Mouse (Mus musculus) liver, embryonic 16.5 days (tissue): ENCODE data around the gene Klf7. TPM values are rescaled to one million over a fixed set of nuclear protein-coding genes. Genes with fewer than 3 reads are reported as not detected.

ENCODE experiments used
- ATAC-seq: fragments of 200-750 bp; cut with Nextera tagmentation; 2 replicates; pipeline ENCODE4 v1.8.0; 2017; ENCODE audit warnings: low read depth, mild to moderate bottlenecking, moderate number of reproducible peaks, moderate library complexity
- H3K27ac ChIP-seq: fragments of 300-500 bp; sonication (generic); 2 replicates; pipeline ENCODE4 v1.5.1; 2014; ENCODE audit warnings: mild to moderate bottlenecking, low read length
- H3K27me3 ChIP-seq: fragments of 300-500 bp; sonication (generic); 2 replicates; pipeline ENCODE4 v1.6.1; 2014; ENCODE audit warnings: low read depth, low read length, mixed read lengths; ENCODE audit not compliant: control insufficient read depth, insufficient read depth
- H3K36me3 ChIP-seq: fragments of 300-500 bp; sonication (generic); 2 replicates; pipeline ENCODE4 v1.6.1; 2014; ENCODE audit warnings: mild to moderate bottlenecking; ENCODE audit not compliant: control insufficient read depth, insufficient read depth
- H3K4me1 ChIP-seq: fragments of 300-500 bp; sonication (generic); 2 replicates; pipeline ENCODE4 v1.6.1; 2014; ENCODE audit warnings: low read depth, low read length, mixed read lengths; ENCODE audit not compliant: control insufficient read depth
- H3K4me2 ChIP-seq: fragments of 300-500 bp; sonication (generic); 2 replicates; pipeline ENCODE4 v1.6.1; 2014; ENCODE audit warnings: low read depth, low read length, mixed read lengths
- H3K4me3 ChIP-seq: fragments of 300-500 bp; sonication (generic); 2 replicates; pipeline ENCODE4 v1.5.1; 2014; ENCODE audit warnings: low read depth, mild to moderate bottlenecking, low read length
- H3K9ac ChIP-seq: fragments of 300-500 bp; sonication (generic); 2 replicates; pipeline ENCODE4 v1.6.1; 2014; ENCODE audit warnings: low read depth, low read length
- H3K9me3 ChIP-seq: fragments of 300-500 bp; sonication (generic); replicated peaks from 2 replicates; pipeline ENCODE4 v1.6.1; 2016; ENCODE audit warnings: low read length; ENCODE audit not compliant: control insufficient read depth
- WGBS: fragments of 180-500 bp; shearing (Covaris S2); extraction: QIAGEN DNeasy Blood & Tissue Kit; methylation state at CpG from one replicate; pipeline ENCODE4 v1.1.7; 2014; ENCODE audit not compliant: insufficient replicate concordance; 5-methylcytosine and 5-hydroxymethylcytosine counted together
- polyA plus RNA-seq: library from polyadenylated mRNA; unstranded; fragments of >200 nt; fragmentation: Nextera tagmentation; extraction: Ambion mirVana; gene quantifications from 2 replicates; pipeline ENCODE4 v1.2.1, GENCODE M21; 2015

Gene Klf7
- polyA plus RNA-seq, 1 experiment from 2014 or later, result 7.8 TPM

DNA sequence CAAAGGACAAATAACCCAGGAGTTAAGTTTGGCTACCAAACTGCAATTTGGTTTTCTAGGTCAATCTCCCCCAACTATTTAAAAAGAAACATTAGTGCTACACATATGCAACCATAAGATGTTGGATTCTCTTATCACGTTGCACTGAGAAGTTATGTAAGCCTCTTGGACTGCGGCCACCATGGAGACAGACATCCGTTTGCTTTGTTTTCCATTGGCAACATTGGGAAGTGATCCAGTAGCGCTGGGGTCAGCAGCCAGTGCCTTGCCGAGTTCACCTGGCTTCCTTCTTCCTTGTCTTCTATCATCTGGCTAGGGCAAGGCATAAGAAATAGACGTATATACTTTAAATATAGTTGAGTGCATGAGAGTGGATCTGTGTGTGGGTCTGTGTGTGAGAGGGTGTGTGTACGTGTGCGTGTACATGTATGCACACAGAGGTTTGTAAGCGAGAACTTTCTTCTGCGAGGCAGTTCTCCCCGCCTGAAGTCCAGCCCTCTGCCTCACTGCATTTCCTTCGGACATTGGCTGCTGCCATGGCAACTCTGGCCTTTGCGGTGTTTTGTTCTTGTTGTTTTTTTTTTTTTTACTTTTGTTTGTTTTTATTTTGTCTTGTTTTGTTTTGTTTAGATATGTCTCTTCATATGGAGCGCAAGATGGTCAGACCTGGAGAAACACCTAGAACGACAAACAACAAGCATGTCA lies 86.8 kb downstream of the Klf7 start:
- Histone ChIP-seq H3K4me2 (no peak overlapping the region), H3K4me3 (no peak overlapping the region), H3K9ac (no peak overlapping the region), H3K36me3 (no peaks in the 10 kb centered on the region), H3K27ac (no peak overlapping the region), H3K27me3 (no peaks in the 10 kb centered on the region), H3K4me1 (no peaks in the 10 kb centered on the region; the same call in 1 of the 2 replicates), H3K9me3 (no peaks in the 10 kb centered on the region)
- 0 out of 2 replicates have a peak, but pooled peaks have one; percentile 20 for ATAC-seq
- WGBS, result 72% methylated on average over 15 of the region's 15 CpGs

DNA sequence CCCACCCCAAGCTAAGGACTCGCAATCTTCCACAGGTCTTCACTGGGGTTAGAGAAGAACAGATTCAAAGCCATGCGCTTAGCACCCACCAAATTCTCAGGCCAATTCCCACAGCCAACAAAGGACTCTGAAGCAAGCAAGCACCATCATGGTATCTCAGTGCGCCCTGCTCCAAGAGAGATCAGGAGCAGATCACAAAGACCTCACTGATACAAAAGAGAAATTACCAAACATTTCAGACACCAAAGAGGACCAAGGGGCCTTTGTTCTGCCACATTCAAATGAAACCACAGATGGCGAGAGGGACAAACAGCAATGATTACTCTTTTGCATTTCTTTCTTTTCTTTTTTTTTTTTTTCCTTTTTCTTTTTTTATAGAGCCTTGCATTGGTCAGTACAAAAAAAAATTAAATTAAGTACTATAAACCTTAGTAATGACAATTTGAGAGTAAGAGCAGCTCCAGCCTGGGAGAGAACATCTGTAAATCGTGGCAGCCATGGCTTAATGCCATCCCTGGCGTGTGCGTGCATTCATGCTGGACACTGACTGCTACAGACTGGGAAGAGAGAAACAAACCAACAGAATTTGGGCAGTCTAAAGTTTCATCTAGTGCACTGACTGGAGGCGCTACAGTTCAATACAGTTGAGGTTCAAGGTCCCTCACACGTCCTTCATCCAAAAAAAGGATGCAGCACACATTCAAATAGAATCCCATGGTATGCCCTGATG lies 89.4 kb downstream of the Klf7 start:
- H3K4me2 ChIP-seq, result no peak overlapping the region
- H3K9me3 ChIP-seq, result no peaks in the 10 kb centered on the region
- H3K9ac ChIP-seq, result no peak overlapping the region
- H3K27ac ChIP-seq, result no peak overlapping the region
- 68% methylated on average over 9 of the region's 9 CpGs for WGBS
- no peaks in the 10 kb centered on the region; the same call in 1 of the 2 replicates for H3K4me1 ChIP-seq
- no peak overlapping the region for H3K4me3 ChIP-seq
- no peak for ATAC-seq
- no peaks in the 10 kb centered on the region for H3K36me3 ChIP-seq
- H3K27me3 ChIP-seq, result no peaks in the 10 kb centered on the region

DNA sequence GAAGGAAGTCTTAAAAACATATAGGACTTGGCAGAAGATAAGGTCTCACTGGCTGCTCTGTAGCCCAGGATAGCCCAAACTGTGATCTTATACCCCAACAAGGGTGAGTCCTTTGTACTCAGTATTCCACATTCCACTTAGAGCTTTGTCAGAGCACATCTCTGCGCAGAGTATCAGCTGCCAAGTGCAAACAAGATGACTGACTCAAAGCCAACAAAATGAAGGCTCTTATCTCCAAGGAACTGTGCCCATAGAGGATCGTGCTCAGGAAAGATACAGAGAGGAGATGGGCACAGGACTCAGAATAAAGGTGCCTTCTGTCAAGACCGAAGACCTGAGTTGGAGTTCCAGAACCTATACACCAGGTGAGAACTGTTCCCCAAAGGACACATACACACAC lies 100.1 kb downstream of the Klf7 start:
- Histone ChIP-seq H3K4me2 (no peak overlapping the region), H3K27ac (no peak overlapping the region), H3K27me3 (no peaks in the 10 kb centered on the region), H3K36me3 (no peaks in the 10 kb centered on the region), H3K9me3 (no peaks in the 10 kb centered on the region), H3K4me1 (no peaks in the 10 kb centered on the region), H3K9ac (no peak overlapping the region), H3K4me3 (no peak overlapping the region)
- ATAC-seq, result no peak
- 51% methylated on average over 3 of the region's 3 CpGs for WGBS

DNA sequence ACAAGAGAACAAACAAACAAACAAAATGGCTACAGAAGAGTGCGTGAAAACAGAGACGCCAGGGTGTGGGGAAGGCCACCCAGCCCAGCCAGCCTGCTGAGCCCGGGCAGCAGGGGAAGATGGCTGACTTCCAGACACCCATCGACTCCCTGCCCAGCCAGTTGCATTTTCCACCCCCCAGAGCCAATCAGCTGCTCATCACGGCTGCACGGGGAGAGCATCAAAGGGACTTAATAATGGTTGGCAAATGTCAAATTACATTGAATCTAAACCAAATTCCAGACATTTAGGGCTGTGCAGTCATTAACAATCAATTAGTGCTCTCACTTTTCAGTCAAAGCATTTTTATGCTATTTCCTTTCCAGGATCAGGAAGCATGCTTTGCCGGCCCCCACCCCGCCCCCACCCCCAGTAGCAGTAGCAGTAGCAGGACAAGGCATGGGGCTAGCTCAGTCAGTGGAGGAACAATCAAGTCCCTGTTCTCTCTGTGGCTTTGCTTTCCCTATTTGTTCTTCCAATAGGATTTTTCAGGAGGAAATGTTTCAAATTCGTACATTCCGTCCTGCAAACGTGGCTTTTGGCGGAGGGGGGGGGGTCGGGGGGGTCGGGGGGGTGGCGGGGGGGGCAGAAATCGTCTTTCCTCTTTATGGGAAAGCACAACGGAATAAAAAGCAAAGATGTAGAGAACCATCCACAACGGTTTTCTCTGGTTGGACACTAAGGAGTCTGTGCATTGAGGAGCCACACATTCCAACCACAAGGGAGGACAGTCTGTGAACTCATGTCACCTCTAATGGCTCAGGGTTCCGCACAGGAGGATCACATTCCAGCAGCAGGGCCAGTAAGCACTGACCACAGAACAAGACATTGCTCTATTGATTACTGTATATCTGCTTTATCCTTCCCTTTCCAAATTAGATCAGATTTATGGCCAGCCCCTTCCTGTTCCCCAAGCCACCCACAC lies 101.1 kb downstream of the Klf7 start:
- no peak for ATAC-seq
- WGBS, result 20% methylated on average over 19 of the region's 19 CpGs
- H3K27ac ChIP-seq, result no peak overlapping the region
- H3K36me3 ChIP-seq, result no peaks in the 10 kb centered on the region
- no peaks in the 10 kb centered on the region for H3K9me3 ChIP-seq
- H3K9ac ChIP-seq, result no peak overlapping the region
- no peaks in the 10 kb centered on the region for H3K27me3 ChIP-seq
- H3K4me3 ChIP-seq, result no peak overlapping the region
- no peak overlapping the region for H3K4me2 ChIP-seq
- H3K4me1 ChIP-seq, result no peaks in the 10 kb centered on the region

DNA sequence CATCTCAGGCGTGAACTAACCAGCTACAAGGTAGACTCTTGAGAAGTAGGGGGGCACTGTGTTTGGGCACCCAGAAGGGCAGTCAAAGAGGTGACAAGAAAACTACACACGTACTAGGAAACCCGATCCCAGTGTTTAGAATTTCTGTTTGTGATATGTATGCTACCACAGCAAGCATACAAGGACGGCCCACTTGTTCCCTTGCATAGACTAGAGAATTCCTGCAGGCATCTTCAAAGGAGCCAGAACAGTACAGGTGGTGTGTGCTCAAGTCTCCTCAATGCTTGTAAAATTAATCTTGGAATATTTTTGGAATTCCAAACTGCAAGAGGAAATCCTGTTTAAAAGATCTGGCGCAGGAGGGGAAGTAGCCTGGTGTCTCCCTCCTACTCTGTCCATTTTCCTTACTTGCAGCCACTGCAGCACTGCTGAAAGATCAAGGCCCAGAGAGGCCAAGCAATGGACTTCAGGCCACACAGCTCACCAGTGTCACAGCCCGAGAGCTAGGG lies 102.9 kb downstream of the Klf7 start:
- WGBS, result 30% methylated on average over 6 of the region's 6 CpGs
- Histone ChIP-seq H3K36me3 (no peaks in the 10 kb centered on the region), H3K27me3 (no peaks in the 10 kb centered on the region), H3K9ac (no peak overlapping the region), H3K4me2 (no peak overlapping the region), H3K4me3 (no peak overlapping the region), H3K4me1 (no peaks in the 10 kb centered on the region), H3K9me3 (no peaks in the 10 kb centered on the region), H3K27ac (no peak overlapping the region)
- ATAC-seq, result no peak

DNA sequence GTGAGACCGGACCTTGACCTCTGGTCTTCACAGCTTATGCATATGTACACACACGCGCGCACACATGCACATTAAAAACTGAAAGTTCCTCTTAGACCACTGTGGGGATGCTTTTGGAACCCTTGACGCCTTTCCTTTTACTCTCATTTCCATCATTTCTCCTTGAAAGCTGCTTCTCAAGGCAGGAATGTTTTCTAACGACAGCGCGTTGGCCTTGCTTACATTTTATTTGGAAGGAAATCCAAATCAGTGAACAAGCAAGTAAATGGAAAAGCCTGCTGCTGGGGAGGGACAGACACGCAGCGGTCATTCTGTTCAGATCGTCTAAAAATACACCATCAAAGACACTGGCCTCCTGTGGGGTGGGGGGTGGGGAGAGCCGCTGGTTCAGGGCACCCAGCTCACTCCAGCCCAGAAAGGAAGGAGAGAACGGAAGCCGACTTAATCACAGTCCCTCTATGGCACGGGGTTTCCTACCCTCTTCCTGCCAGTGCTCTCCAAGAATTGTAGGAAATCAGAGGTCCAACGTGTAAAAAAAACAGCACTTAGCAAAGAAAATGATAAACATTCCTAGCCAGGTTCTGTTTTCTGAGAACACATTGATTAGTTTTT lies 103.5 kb downstream of the Klf7 start:
- no peak overlapping the region for H3K27ac ChIP-seq
- no peak for ATAC-seq
- H3K4me2 ChIP-seq, result peak overlapping the region; percentile 37
- H3K4me1 ChIP-seq, result no peaks in the 10 kb centered on the region
- 22% methylated on average over 16 of the region's 16 CpGs for WGBS
- H3K27me3 ChIP-seq, result no peaks in the 10 kb centered on the region
- H3K9me3 ChIP-seq, result no peaks in the 10 kb centered on the region
- no peak overlapping the region for H3K9ac ChIP-seq
- H3K36me3 ChIP-seq, result no peaks in the 10 kb centered on the region
- H3K4me3 ChIP-seq, result no peak overlapping the region

DNA sequence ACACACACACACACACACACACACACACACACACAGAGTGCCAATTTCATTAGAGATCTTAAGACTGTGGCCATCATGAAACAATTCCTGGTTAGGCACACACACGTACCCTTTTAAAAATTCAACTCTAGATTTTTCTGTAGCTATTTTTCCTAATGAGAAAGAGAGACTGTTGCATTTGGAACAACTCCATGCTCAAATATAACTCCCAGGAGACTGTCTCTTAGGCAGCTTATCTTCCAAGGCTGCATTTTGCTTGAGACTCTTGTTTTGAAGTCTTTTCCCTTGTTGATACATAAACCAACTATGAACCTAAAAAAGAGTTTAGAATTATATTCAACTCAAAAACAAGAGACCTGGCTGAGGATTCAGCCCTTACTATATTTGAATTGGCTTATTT lies 108.0 kb downstream of the Klf7 start:
- no peak overlapping the region for H3K27ac ChIP-seq
- H3K4me1 ChIP-seq, result no peaks in the 10 kb centered on the region
- no peaks in the 10 kb centered on the region for H3K27me3 ChIP-seq
- ATAC-seq, result no peak
- H3K9me3 ChIP-seq, result no peaks in the 10 kb centered on the region
- no peak overlapping the region for H3K4me2 ChIP-seq
- H3K4me3 ChIP-seq, result no peak overlapping the region
- 50% methylated on average over 1 of the region's 1 CpGs for WGBS
- no peak overlapping the region for H3K9ac ChIP-seq
- no peaks in the 10 kb centered on the region for H3K36me3 ChIP-seq

DNA sequence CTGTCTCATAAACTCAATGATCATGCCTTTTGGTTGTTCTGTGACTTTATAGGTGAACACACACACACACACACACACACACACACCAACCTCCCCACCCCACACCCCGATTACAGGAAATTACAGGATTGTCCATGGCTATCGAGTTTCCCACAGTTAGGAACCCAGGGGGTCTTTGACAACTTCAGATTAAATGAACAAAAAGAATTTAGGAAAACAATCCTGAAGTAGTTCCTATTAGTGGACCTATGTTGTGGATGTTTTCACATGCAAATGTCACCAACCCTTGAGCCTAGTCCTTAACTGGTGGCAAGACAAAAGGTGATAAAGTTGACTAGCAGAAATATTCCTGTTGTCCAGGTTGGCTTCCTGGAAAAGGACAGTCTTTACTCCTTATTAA lies 113.1 kb downstream of the Klf7 start:
- WGBS, result 42% methylated on average over 2 of the region's 2 CpGs
- Histone ChIP-seq H3K4me3 (no peak overlapping the region), H3K27me3 (no peaks in the 10 kb centered on the region), H3K27ac (no peak overlapping the region), H3K9me3 (no peaks in the 10 kb centered on the region), H3K36me3 (no peaks in the 10 kb centered on the region), H3K9ac (no peak overlapping the region), H3K4me2 (no peak overlapping the region), H3K4me1 (no peaks in the 10 kb centered on the region)
- ATAC-seq, result no peak
